Comparison of ENCODE assay signal across 8 mouse cellular contexts in the genomic region with DNA sequence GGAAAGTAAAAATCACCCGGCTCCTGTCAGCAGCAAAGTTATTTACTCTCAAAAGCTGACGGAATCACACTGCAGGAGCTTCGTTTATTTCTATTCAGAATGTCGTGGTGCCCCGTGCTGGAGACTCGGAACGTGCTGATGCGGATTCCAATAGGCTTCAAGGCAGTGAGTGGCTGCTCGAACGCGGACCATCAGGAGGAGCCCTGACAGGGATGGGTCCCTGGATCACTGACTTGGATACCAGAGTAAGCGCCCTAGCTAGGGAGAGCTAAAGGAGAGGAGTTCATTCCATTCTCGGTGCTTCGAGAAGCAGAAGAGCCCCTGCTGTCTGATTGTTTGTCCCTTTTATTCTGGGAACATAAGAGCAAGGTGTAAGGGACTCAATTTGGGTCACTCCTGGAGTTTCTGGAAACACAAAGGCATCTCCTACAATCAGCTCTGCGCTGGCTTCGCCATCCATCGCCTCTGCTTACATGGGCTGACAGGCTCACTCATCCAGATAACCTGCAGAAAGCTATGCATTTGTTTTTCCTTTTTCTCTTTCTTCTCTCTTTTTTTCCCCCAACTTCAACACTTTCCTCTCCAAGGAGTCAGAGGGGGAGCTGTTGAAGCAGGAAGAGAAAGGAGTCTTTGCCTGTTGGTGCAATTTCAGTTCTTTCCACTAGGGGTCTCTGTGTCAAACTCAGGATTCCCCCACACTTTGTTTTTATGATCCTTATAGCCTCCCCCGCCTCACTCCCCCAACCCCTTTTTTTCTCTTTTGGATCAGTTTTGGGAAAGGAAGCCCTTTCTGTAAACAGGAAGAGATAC.
DNase-seq lines count a peak whose midpoint lies in the region; ATAC-seq and TF ChIP-seq lines count a peak whose summit lies in the region.

No protein-coding gene starts in this region.

- no peak overlapping the region for H3K9ac ChIP-seq in hindbrain, embryonic 11.5 days (ENCODE audit: low read depth, low read length)
- H3K9ac ChIP-seq in limb, embryonic 11.5 days (ENCODE audit: low read length), result no peak overlapping the region
- H3K9ac ChIP-seq in midbrain, postnatal 0 days (replicated peaks; ENCODE audit: low read length, poor library complexity, severe bottlenecking), result no peak overlapping the region; the same call in 1 of the 2 replicates

- no peak overlapping the region for H3K4me3 ChIP-seq in hindbrain, embryonic 11.5 days (ENCODE audit: low read depth, low read length)
- H3K4me3 ChIP-seq in limb, embryonic 11.5 days (ENCODE audit: low read depth, low read length), result no peak overlapping the region
- H3K4me3 ChIP-seq in midbrain, postnatal 0 days (ENCODE audit: low read depth, low read length), result no peak overlapping the region

- ATAC-seq in hindbrain, embryonic 11.5 days (ENCODE audit: low FRiP score), result no peak
- no peak for ATAC-seq in limb, embryonic 11.5 days (ENCODE audit: insufficient number of reproducible peaks, low FRiP score, low TSS enrichment, low read depth)
- ATAC-seq in midbrain, postnatal 0 days (ENCODE audit: low FRiP score), result 0 out of 2 replicates have a peak, but pooled peaks have one; percentile 52

- no peaks in the 10 kb centered on the region for H3K27me3 ChIP-seq in hindbrain, embryonic 11.5 days (ENCODE audit: control insufficient read depth, insufficient read depth, low read length)
- H3K27me3 ChIP-seq in limb, embryonic 11.5 days (ENCODE audit: control insufficient read depth, insufficient read depth, low read length), result no peaks in the 10 kb centered on the region
- H3K27me3 ChIP-seq in midbrain, postnatal 0 days (ENCODE audit: insufficient read depth, low read length), result no peaks in the 10 kb centered on the region

- H3K4me1 ChIP-seq in hindbrain, embryonic 11.5 days (replicated peaks; ENCODE audit: control insufficient read depth, insufficient read depth, low read length), result peaks cover 5% of the 10 kb centered on the region
- no peaks in the 10 kb centered on the region for H3K4me1 ChIP-seq in limb, embryonic 11.5 days (ENCODE audit: control insufficient read depth, insufficient read depth, low read length)
- peaks cover 11% of the 10 kb centered on the region; the same call in 1 of the 2 replicates for H3K4me1 ChIP-seq in midbrain, postnatal 0 days (ENCODE audit: insufficient read depth, low read length)

- 7% methylated on average over 18 of the region's 18 CpGs for WGBS in hindbrain, embryonic 11.5 days
- 10% methylated on average over 18 of the region's 18 CpGs for WGBS in limb, embryonic 11.5 days
- 9% methylated on average over 18 of the region's 18 CpGs for WGBS in midbrain, postnatal 0 days

- peak; percentile 95 for TF ChIP-seq CTCF in midbrain, postnatal 0 days (IDR thresholded peaks at IDR 0.05)

- no peaks in the 10 kb centered on the region for H3K9me3 ChIP-seq in hindbrain, embryonic 11.5 days (ENCODE audit: control insufficient read depth, low read length)
- no peaks in the 10 kb centered on the region for H3K9me3 ChIP-seq in limb, embryonic 11.5 days (ENCODE audit: control insufficient read depth, low read length)
- H3K9me3 ChIP-seq in midbrain, postnatal 0 days (ENCODE audit: low read length), result no peaks in the 10 kb centered on the region

- H3K36me3 ChIP-seq in hindbrain, embryonic 11.5 days (ENCODE audit: control insufficient read depth, insufficient read depth, low read length), result no peaks in the 10 kb centered on the region
- H3K36me3 ChIP-seq in limb, embryonic 11.5 days (ENCODE audit: control insufficient read depth, insufficient read depth, low read length), result no peaks in the 10 kb centered on the region
- no peaks in the 10 kb centered on the region for H3K36me3 ChIP-seq in midbrain, postnatal 0 days (ENCODE audit: insufficient read depth, low read length)

- no peak overlapping the region for H3K27ac ChIP-seq in hindbrain, embryonic 11.5 days (ENCODE audit: low read depth, low read length)
- no peak overlapping the region for H3K27ac ChIP-seq in limb, embryonic 11.5 days (replicated peaks; ENCODE audit: low read depth, low read length)
- 0 out of 2 replicates have a peak overlapping the region, but pooled peaks have one; percentile 43 for H3K27ac ChIP-seq in midbrain, postnatal 0 days (ENCODE audit: low read depth, low read length)

- peak; percentile 41 for DNase-seq in layer of hippocampus, adult 9-10 months (ENCODE audit: low spot score)
- DNase-seq in layer of hippocampus, postnatal 36 days, result no peak
- peak; percentile 35 for DNase-seq in adrenal gland, postnatal 14 days
- peak; percentile 9 for DNase-seq in fibroblast of lung, adult 2 months (ENCODE audit: low read depth)
- DNase-seq in hindbrain, embryonic 11.5 days (ENCODE audit: low spot score), result peak; percentile 77
- DNase-seq in limb, embryonic 11.5 days (ENCODE audit: low spot score), result peak; percentile 43
- DNase-seq in midbrain, postnatal 0 days (ENCODE audit: low spot score), result peak; percentile 79
- no peak for DNase-seq in T-cell, adult 2 months (ENCODE audit: low spot score)

- H3K4me2 ChIP-seq in hindbrain, embryonic 11.5 days (replicated peaks; ENCODE audit: low read depth, low read length), result 0 out of 2 replicates have a peak overlapping the region, but pooled peaks have one; percentile 25
- H3K4me2 ChIP-seq in limb, embryonic 11.5 days (ENCODE audit: low read depth, severe bottlenecking), result peak overlapping the region; percentile 22
- H3K4me2 ChIP-seq in midbrain, postnatal 0 days (ENCODE audit: low read depth, low read length, poor library complexity, severe bottlenecking), result peak overlapping the region; percentile 36

Comparison
In these comparisons a context has a peak if more than half of its experiments do, and no peak if none do; other contexts are left out.
1. DNase-seq: peak in layer of hippocampus, adult 9-10 months (single experiment), adrenal gland, postnatal 14 days (single experiment), fibroblast of lung, adult 2 months (single experiment), hindbrain, embryonic 11.5 days (single experiment), limb, embryonic 11.5 days (single experiment) and midbrain, postnatal 0 days (single experiment); none in layer of hippocampus, postnatal 36 days (0 of 2) and T-cell, adult 2 months (single experiment).
2. Peak in every context shown above with its lines, with median percentiles within 50 percentile points of each other: H3K4me2 ChIP-seq.